Mouse (Mus musculus) left cerebral cortex, adult 9 months (tissue): ENCODE results near the gene Rgs5.

Source experiments
- DNase-seq, 2 experiments: peaks; one replicate each; pipeline ENCODE4 v3.0.0; 2022; ENCODE audit warnings: low spot score in 2 of 2

Gene Rgs5

DNA sequence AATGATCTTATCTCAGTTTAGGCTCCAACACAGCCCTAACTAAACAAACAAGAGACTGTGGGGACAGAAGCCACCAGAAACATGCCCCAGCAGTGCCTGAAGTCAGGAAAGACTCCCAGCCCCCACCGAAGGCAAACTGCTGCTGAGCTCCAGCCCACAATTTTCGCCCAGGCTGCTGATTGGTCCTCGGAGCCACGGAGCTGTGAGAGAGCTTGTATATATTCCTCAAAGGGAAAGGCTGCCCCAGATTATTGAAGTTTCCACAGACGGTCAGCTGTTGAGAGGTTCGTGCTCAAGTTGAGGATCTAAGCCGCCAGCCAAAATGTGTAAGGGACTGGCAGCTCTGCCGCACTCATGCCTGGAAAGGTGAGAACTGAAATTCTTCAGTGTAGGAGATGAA lies at the start of gene Rgs5:
Rgs5 (plus strand) TSS at position 246 of the 400 bp plus-strand sequence.
- peak in 1 of 2 experiments; percentile 28 for DNase-seq

GRCm38 (mm10) chr1:169606164-169606563 lies 49.1 kb upstream of the Rgs5 start:
- DNase-seq: no peak

DNA sequence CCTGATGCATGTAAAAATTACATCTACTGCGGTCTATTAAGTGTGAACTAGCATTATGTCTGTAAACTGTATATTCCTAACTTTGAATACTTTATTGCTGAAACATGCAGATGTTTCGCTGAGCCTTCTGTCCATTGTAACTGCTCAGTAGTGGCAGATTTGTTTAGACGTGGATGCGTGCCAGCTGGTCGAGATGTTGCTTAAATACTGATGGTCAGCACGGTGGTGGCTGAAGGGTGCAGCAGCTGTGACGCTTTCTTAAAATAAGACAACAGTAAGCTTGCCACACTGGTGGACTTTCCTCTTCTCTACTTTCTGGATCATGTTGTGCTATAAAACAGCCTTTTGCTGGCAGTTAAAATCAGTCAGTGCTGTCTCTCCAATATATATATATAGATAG lies 25.6 kb upstream of the Rgs5 start:
- DNase-seq: no peak

DNA sequence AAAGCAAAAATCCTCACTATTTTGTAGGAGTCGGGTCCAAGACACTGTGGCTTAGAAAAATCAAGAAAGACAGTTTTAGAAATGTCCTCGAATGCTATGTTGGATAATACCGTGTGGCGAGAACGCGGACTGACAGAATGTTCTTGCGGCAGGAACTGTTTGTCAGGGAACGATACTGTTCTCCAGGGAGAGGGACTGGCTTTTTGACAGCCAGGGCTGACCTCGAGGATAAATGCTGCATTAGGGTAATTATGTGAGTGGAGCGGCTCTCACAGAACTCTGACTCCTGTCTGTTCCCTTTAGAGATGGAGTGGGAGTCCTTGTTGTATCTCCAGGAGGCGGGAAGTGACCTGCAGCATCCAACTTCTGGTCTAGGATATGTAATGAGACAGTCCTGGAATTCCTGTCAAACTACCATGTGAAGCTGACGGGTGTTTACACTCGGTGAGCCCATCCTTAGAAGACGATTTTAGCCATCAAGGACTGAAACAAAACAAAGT lies 18.0 kb upstream of the Rgs5 start:
- no peak for DNase-seq

- no peak for DNase-seq
These were observed 10.2 kb upstream of the Rgs5 start for GRCm38 (mm10) chr1:169644884-169645653.

GRCm38 (mm10) chr1:169659479-169659878 lies 4.2 kb downstream of the Rgs5 start:
- no peak for DNase-seq

GRCm38 (mm10) chr1:169667328-169667727 lies 12.0 kb downstream of the Rgs5 start:
- no peak for DNase-seq

DNA sequence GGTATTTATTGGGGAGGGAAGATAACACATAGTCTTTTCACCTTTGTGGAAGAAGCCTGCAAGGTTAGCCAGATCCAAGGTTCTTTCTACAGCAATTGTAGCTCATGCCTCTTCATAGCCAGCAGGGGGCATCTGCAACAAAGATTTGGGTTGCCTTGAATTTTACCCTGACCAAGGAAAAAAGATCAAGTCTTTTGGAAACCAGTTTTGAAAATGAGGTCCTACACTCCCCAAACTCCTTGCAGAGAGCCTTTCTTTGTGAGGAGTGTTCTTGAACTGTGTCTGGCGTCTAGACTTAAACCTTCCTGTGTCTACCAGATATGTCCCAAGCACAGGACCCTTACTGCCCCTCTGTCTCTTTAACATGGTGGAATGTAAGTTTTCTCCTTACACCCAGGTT lies 15.4 kb downstream of the Rgs5 start:
- peak in 1 of 2 experiments; percentile 22 for DNase-seq

DNA sequence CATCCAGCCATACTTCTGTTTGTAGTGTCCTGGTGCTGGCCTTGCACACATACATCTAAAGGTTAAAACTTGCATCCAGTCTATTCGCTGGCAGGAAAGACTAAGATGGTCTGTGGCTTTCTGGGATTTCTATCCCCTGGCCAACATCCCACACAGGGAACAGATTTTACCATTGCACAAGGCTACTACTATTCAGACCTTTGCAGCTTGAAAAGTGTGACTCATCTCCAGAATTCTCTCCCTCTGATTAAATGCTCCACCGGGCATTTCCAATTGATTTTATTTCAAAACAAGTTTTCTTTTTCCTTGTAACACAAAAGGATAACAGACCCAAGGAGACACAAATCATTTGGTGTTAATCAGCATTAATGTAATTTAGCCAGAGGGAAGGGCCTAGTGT lies 16.5 kb downstream of the Rgs5 start:
- DNase-seq: no peak

GRCm38 (mm10) chr1:169672272-169672671 lies 17.0 kb downstream of the Rgs5 start:
- DNase-seq: no peak

DNA sequence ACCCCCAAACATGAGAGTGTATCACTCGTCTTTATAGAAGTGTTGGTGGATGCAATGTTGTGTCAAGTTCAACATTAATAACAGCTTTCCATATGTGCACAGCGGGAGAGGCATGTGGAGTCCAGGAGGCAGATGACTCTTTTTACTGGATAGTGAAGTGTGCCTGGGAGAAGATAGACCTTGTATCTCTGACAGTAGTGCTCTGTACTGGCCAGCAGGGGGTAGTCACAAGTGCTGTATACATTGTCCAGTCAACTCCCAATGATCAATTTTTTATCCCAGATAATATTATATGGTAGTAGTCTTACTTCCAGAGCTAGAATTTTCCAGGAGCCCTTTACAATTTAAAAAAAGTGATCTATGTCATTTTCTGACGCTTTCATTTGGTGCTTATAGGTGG lies 18.8 kb downstream of the Rgs5 start:
- DNase-seq: no peak

DNA sequence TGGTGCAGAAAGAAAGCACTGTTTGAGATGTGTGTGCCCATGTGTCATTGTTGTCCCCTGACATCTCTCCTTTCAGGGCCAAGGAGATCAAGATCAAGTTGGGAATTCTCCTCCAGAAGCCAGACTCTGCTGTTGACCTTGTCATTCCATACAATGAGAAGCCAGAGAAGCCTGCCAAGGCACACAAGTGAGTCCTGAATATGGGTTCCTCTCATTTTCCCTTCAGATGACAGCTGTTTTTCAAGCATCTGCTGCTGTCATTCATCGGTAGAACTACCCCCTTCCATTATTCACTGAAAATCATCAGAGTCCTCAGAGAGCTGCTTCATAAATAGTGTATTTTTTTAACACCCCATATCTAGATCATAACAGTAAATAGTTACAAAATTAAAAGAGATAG lies 21.4 kb downstream of the Rgs5 start:
- DNase-seq: no peak

DNA sequence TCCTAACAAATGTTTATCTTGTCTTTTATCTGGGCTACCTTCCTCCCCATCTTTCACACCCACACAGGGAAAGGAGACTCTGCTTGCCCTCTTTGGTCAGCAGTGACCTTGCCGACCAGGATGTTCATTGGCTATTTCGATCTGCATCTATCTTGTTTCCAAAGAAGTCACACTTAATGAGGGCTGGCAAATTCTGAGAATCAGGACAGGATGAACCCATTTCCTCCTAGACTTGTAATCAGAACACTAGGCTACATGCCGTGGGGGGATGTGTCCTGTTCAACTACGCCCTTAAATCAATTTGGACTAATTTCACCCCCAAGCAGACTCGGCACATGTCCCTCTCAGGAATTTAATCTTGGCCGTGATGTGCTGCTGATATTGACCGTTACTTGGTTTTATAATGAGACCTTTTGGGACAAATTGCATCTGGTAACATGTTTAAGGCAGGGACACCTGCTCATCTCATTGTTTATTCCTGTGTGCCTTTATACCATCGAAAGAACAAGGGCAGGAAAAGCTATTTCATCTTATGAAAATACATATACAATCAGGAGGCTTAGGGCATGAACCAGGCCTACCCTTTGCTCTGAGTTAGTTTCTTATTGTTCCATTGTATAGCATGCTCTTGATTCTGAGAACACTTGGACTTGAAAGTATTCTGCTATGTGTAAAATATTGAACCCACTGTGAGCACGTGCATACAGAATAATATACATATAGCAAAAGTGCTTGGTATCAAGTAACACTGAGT lies 25.3 kb downstream of the Rgs5 start:
- DNase-seq: no peak

GRCm38 (mm10) chr1:169682775-169683497 lies 27.6 kb downstream of the Rgs5 start:
- DNase-seq: no peak

GRCm38 (mm10) chr1:169685257-169685656 lies 30.0 kb downstream of the Rgs5 start:
- no peak for DNase-seq

- no peak for DNase-seq
These were observed 37.7 kb downstream of the Rgs5 start for GRCm38 (mm10) chr1:169693040-169693439.

DNA sequence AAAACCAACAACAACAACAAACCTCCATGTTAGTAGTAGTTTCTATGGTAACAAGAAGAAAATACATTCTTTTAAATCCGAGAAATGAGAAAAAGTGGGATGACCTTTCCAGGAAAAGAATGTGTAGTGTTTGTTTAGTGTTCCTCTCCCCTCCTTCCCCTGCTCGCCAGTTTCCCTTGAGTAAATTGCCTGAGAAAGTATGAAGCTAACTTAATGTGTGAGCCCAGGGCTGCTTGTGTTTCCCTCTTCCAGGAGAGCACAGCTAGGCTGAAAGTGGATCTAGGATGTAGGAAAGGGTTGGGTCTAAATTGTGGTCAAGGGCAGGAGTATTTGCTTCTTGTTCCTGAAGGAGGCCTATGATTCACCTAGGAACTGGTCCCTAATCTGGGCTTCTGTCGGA lies 38.2 kb downstream of the Rgs5 start:
- DNase-seq: no peak

GRCm38 (mm10) chr1:169695356-169695755 lies 40.1 kb downstream of the Rgs5 start:
- DNase-seq: no peak

- DNase-seq: no peak
These were observed 41.9 kb downstream of the Rgs5 start for GRCm38 (mm10) chr1:169697236-169697635.

- no peak for DNase-seq
These were observed 43.9 kb downstream of the Rgs5 start for GRCm38 (mm10) chr1:169699184-169699583.

- DNase-seq: no peak
These were observed 49.2 kb downstream of the Rgs5 start for GRCm38 (mm10) chr1:169704395-169705087.

DNA sequence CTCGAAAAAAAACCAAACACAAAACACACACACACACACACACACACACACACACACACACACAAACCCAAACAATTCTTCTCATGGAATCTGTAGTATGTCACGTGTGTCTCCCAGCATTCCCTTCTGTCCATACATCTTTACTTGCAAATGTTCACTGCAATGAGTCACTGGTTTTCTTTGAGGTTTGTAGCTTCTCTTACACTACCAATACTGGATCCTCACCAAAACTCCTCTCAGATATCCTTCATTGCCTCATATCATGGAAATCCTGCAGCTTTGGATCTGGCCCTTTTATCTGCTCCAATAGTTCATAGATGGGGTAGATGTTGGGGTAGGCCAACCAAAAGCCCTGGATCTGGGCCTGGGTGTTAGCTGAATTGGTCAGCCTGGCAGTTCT lies 66.5 kb downstream of the Rgs5 start:
- DNase-seq: no peak
